Mouse (Mus musculus): Measurements from ENCODE around the gene Steap4.

DNA sequence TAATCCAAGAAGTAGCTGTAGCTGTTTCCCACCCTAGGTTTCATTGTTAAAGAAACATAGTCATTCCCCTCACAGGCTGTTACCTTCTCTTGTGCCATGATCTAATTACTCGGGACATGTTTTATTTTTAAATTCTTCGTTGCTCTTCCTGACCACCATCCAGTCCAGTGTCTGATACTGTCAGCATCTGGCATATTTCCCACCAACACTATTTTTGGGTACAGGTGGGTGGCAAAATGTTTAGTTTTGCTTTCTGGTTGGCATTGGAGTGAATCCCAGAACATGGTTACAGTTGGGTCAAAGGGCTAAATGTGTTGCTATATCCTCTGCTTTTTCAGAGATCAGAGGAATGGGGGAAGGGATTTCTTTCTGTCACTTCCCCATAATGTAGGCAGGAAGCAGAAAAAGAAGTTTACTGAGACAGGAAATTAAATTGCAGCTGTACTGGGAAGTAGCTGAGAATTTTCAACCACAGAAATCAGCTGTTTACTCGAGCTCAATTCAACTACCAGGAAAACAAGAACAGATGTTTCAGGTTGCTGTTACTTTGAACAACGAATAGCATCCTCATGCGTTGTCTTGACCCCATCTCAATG lies 4.8 kb upstream of the Steap4 start:
- TF ChIP-seq CTCF (IDR thresholded peaks at IDR 0.05; ENCODE audit: low read depth, low read length) (no peak), GATA1 (IDR thresholded peaks at IDR 0.05; ENCODE audit: borderline replicate concordance, low read length) (no peak), GATA2 (IDR thresholded peaks at IDR 0.05; ENCODE audit: borderline replicate concordance, low read depth, low read length) (no peak)
